Mouse (Mus musculus): ENCODE results near the gene Slc9a6. TPM values are rescaled to one million over a fixed set of nuclear protein-coding genes. Genes with fewer than 3 reads are reported as not detected.

Slc9a6 gene
- total RNA-seq, 4 experiments from 2014 or later = 99.2 to 107 (median 104) TPM

Small RNAs within 50 kb of the gene (microRNA-seq; reads per million reads assigned to microRNA genes)
- gene Mir5116 = 0.25 to 0.32 reads per million in 2 experiments

Other genes with a start within 250 kb of the Slc9a6 start
- 10 to 100 TPM; 14.7 to 20.9 (median 17.6) TPM for gene Smim10l2a, start 235.2 kb upstream of the Slc9a6 start, total RNA-seq (2022)
- gene Gm2174, start 161.8 kb upstream of the Slc9a6 start, total RNA-seq (2022) = not detected
- gene Ints6l, start 154.9 kb upstream of the Slc9a6 start, total RNA-seq (2022) = 10 to 100 TPM; 30.0 to 49.3 (median 38.8) TPM
- not detected for gene Gm10477, start 85.0 kb upstream of the Slc9a6 start, total RNA-seq (2022)
- gene Gm648, start 60.2 kb upstream of the Slc9a6 start, total RNA-seq (2022) = not detected
- gene Mmgt1, start 11.7 kb upstream of the Slc9a6 start, total RNA-seq (2022) = 10 to 100 TPM; 22.7 to 26.4 (median 24.6) TPM
- gene Fhl1, start 122.0 kb downstream of the Slc9a6 start, total RNA-seq (2022) = 100 to 1,000 TPM in 1 of 4 experiments, 10 to 100 TPM in 3; 77.8 to 104 (median 90.7) TPM
- not detected for gene Map7d3, start 212.6 kb downstream of the Slc9a6 start, total RNA-seq (2022)

All from layer of hippocampus, adult 8-10 months (tissue).